Mouse (Mus musculus): ENCODE measurements around the gene Asna1.

Gene Asna1

GRCm38 (mm10) chr8:84989810-84990209, 35.3 kb downstream of the Asna1 start:
- DNase-seq (ENCODE audit: low spot score in 2 of 2): peak; percentile 88 to 91

GRCm38 (mm10) chr8:84989311-84989731, 35.8 kb downstream of the Asna1 start:
- DNase-seq (ENCODE audit: low spot score in 2 of 2): peak; percentile 35 to 37

GRCm38 (mm10) chr8:84987903-84988302, 37.2 kb downstream of the Asna1 start:
- no peak for DNase-seq (ENCODE audit: low spot score in 2 of 2)

DNA sequence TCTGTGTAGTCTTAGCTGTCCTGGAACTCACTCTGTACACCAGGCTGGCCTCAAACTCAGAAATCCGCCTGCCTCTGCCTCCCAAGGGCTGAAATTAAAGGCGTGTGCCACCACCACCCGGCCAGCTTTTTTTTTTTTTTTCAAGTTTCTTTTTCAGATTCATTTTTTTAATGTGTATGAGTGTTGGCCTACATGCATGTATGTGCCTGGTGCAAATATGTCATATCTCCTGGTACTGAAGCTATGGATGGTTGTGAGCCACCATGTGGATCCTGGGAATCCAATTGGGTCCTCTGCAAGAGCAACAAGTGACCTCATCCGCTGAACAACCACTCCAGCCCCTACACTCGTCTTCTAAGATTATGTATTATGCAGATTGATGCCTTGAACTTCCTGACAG, 37.7 kb downstream of the Asna1 start:
- no peak for DNase-seq (ENCODE audit: low spot score in 2 of 2)

- DNase-seq (ENCODE audit: low spot score in 2 of 2): no peak
These were observed 38.6 kb downstream of the Asna1 start for GRCm38 (mm10) chr8:84986379-84986945.

DNA sequence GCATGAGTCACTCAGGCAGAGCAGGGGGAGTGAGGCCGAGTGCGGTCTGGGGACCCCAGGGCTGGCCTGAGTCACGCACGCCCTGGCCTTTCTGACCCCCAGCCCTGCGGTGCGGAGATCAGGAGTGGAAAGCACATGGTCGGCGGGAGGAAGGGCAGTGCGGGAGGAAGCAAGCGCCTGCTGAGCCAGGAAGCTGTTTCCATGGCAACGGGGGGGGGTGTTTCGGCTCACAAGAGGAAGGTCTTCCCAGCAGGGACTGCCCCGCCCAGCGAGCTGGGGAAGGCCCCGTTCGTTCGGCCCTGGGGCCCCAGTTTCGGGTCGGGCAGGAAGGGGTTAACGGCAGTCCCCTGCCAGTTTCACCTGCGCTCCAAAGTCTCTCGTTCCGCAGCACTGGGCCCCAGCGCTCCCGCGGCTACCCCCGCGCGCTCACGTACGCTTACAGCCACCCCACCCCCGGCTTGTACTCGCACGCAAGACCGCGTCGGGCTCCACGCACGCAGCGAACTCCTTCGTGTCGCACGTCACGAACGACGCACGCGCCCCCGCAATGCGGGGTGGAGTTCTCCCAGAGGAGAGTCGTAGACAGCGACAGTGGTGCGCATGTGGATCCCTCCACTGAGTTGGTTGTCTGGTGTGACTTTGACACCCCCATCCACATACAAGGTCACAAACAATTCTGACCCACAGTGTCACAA, 39.2 kb downstream of the Asna1 start:
- peak; percentile 95 to 96 for DNase-seq (ENCODE audit: low spot score in 2 of 2)

GRCm38 (mm10) chr8:84985049-84985683, 39.9 kb downstream of the Asna1 start:
- DNase-seq (ENCODE audit: low spot score in 2 of 2): no peak

DNA sequence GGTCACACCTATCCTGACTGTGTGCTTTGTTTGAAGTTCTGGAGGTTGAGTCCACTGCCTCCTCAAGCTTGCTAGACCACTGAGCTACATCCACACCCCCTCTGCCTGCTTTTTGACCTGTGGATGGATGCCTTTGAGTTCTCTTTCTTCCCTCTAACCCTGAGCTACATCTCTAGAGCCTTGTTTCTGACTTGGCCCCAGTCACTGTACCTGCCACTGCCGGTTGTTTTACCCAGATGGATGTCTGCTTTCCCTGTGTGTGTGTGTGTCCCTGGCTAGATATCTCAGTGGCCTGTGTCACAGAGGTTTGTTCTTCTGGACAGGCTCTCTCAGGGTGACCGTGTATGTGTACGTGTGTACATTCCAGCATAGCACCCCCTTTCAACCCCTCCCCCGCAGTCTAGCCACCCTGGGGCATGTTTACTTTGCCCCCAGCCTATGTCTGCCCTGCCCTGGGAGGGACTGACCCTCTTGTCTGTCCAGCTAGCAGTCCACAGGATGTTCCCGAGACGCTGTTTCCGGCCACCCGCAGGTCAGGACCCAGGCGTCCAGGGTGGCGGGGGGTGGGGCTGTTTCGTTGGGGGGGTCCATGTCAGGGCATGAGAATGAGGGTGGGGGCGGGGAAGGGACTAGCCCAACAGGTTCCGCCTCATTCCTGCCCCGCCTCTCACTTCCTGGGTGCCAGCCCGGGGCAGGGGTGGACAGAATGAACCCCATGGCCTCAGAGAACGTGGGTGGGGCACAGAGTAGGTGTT, 40.6 kb downstream of the Asna1 start:
- DNase-seq (ENCODE audit: low spot score in 2 of 2): peak; percentile 78 to 90

- DNase-seq (ENCODE audit: low spot score in 2 of 2): peak; percentile 74 to 83
These were observed 42.5 kb downstream of the Asna1 start for GRCm38 (mm10) chr8:84982499-84983011.

- no peak for DNase-seq (ENCODE audit: low spot score in 2 of 2)
These were observed 43.2 kb downstream of the Asna1 start for GRCm38 (mm10) chr8:84981644-84982498.

GRCm38 (mm10) chr8:84980622-84981358, 44.3 kb downstream of the Asna1 start:
- peak; percentile 79 to 84 for DNase-seq (ENCODE audit: low spot score in 2 of 2)

DNA sequence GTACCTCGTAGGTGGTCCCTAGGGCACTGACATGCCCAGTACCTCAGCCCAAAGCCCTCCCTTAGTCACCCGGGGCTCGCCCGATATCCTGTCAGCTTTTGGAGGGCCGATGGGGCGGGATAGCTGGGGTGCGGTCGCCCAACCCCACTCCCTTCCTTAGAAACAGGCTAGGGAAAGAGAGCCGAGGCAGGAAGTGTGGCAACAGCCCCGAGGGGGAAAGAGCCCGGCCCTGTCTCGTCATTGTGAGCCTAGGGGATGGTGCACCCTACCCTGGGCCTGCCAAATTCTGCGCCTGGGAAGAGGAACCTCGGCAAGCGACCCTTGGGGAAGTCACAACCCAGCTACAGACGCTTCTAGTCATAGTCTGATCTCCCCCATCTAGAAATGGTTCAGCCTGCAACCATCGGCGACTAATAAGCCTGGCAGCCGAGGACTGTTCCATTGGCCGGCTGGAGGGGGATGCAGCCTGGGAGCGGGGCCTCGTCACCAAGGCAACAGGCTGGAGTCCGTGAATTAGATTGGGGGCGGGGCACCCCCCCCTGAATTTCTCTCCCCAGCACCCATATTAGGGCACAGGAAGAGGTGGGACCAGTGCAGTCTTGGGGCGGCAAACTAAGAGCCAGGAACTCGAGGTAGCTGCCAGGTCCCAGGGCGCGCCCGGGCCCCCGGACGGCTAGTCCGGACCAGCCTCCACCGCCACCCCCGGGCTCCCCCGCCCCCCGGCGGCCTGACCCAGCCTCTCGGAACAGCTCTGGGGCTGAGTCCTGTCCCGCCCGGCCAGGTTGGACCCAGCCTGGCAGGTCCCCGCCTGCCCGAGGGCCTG, 45.3 kb downstream of the Asna1 start:
- DNase-seq (ENCODE audit: low spot score in 2 of 2): peak; percentile 97

DNA sequence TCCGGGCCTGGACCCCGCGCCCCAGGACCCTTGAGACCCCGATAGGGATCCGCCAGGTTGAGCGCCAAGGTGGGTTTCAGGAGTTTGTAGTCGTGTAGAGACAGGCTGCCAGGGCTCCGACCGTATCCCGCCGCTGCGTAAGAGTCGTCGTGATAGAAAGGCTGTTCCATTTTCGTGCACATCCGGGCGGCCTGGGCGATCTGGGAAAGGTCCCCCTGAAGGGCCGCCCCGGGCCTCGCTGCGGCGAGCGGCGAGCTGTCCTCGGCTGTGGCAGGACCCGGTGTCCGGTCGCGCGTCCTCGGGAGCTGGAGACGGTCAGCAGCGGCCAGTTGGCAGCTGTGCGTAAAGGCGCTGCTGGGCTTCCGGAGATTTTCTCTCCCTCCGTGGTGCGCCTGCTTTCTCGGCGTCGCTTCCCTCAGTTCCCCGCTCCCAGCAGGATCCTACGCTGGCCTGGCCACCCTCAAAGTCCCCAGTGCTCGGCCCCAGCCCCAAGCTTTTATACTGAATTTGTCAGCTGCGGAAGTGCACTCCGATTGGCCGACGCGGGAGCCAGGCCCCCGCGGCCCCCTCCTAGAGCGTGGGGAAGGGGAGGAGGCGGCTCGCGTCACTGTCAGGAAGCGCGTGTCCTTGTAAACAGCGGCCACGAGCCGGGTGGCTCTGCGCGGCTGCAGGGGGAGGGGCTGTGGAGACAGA, 46.7 kb downstream of the Asna1 start, which contains the start of gene Junb:
Junb (minus strand) TSS at position 471 of the 693 bp plus-strand sequence.
- peak; percentile 97 to 98 for DNase-seq (ENCODE audit: low spot score in 2 of 2)

GRCm38 (mm10) chr8:84977435-84978247, 47.4 kb downstream of the Asna1 start:
- peak; percentile 66 to 75 for DNase-seq (ENCODE audit: low spot score in 2 of 2)

GRCm38 (mm10) chr8:84976763-84977434, 48.2 kb downstream of the Asna1 start:
- no peak for DNase-seq (ENCODE audit: low spot score in 2 of 2)

DNA sequence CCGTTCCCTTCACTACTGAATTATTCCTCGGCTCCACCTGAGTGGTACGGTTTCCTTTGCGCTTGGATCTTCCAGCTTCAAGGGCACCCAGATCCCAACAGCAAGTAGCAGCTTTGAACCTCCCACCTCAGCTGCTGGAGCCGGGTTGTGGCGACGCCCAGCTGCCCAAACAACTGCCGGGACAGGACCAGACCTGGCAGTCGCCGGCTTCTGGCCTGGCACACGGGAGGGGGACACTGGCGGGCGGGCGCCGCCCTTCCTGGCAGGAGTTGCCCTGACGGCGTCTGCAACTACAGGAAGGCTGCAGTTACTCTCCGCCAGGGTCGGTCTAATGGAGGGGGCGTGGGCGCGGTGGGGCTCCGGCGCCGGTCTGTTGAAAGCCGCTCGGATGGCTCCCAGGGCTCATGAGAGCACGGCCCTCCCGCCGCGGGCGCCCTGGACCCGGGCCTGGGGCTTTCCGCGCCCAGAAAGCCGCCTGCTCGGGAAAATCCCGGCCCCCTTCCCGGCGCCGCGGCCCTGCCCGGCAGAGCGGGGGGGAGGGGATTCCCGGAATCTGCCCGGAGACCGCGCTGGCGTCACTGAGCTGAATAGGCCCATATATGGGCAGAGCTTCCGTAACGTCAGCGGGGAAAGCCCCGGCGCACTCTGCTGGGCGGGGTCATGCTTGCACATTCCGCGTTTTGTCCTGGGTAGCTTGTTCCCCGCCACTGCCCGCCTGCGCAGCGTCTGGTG, 48.9 kb downstream of the Asna1 start:
- peak; percentile 96 to 98 for DNase-seq (ENCODE audit: low spot score in 2 of 2)

DNA sequence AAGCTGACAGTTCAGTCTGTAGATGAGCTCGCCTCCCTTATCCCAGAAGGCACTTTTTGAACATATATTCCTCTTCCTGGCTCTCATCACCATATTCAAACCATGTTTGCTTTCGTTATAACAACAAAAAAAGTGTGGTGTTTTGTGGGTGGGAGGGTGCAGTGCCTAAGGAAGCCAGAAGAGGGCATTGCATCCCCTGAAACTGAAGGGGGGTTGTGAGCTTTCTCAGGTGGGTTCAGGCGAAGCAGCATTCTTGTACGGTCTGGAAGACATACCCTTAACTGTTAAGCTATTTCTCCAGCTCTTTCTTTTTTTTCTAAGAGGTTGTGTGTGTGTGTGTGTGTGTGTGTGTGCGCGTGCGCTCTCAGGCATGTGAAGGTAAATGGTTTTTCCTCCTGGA, 49.6 kb downstream of the Asna1 start:
- DNase-seq (ENCODE audit: low spot score in 2 of 2): peak; percentile 89 to 90
